Mouse (Mus musculus) heart, postnatal 0 days (tissue): ENCODE results near the gene Nol3. TPM values are rescaled to one million over a fixed set of nuclear protein-coding genes. Genes with fewer than 3 reads are reported as not detected.

Experiments used
- ATAC-seq: fragments of 200-750 bp; cut with Nextera tagmentation; 2 replicates; pipeline ENCODE4 v1.8.0; 2017; ENCODE audit warnings: low read depth, moderate number of reproducible peaks, moderate library complexity; ENCODE audit not compliant: insufficient read depth
- DNase-seq: peaks from one replicate; pipeline ENCODE4 v3.0.0-alpha.2; 2016; ENCODE audit warnings: low spot score
- H3K27ac ChIP-seq: fragments of 300-500 bp; sonication (generic); 2 replicates; pipeline ENCODE4 v1.5.1; 2014; ENCODE audit warnings: low read depth, mild to moderate bottlenecking
- H3K27me3 ChIP-seq: fragments of 300-500 bp; sonication (generic); 2 replicates; pipeline ENCODE4 v1.6.1; 2014; ENCODE audit warnings: low read length, mixed read lengths; ENCODE audit not compliant: control insufficient read depth, insufficient read depth
- H3K36me3 ChIP-seq: fragments of 300-500 bp; sonication (generic); replicated peaks from 2 replicates; pipeline ENCODE4 v1.6.1; 2014; ENCODE audit warnings: low read length, mixed read lengths; ENCODE audit not compliant: control insufficient read depth, insufficient read depth
- H3K4me1 ChIP-seq: fragments of 300-500 bp; sonication (generic); 2 replicates; pipeline ENCODE4 v1.6.1; 2014; ENCODE audit warnings: antibody characterized with exemption; ENCODE audit not compliant: control insufficient read depth, insufficient read depth
- H3K4me2 ChIP-seq: fragments of 300-500 bp; sonication (generic); 2 replicates; pipeline ENCODE4 v1.6.1; 2014; ENCODE audit warnings: low read depth, mild to moderate bottlenecking, low read length, moderate library complexity
- H3K4me3 ChIP-seq: fragments of 300-500 bp; sonication (generic); 2 replicates; pipeline ENCODE4 v1.5.1; 2014; ENCODE audit warnings: low read depth, low read length
- H3K9ac ChIP-seq: fragments of 300-500 bp; sonication (generic); replicated peaks from 2 replicates; pipeline ENCODE4 v1.6.1; 2014; ENCODE audit warnings: low read depth, low read length, mixed read lengths
- H3K9me3 ChIP-seq: fragments of 300-500 bp; sonication (generic); replicated peaks from 2 replicates; pipeline ENCODE4 v1.6.1; 2016; ENCODE audit warnings: low read length; ENCODE audit not compliant: control insufficient read depth
- CTCF ChIP-seq: IDR thresholded peaks from 2 replicates; pipeline ENCODE4 v1.5.1; 2016; ENCODE audit warnings: antibody characterized with exemption, control low read depth, low read depth
- EP300 ChIP-seq: IDR thresholded peaks from 2 replicates; pipeline ENCODE4 v1.6.1; 2016; ENCODE audit warnings: antibody characterized with exemption, low read depth
- WGBS: fragments of 180-500 bp; shearing (Covaris S2); extraction: QIAGEN DNeasy Blood & Tissue Kit; methylation state at CpG from one replicate; pipeline ENCODE4 v1.1.7; 2014; 5-methylcytosine and 5-hydroxymethylcytosine counted together
- polyA plus RNA-seq: library from polyadenylated mRNA; unstranded; fragments of >200 nt; fragmentation: Nextera tagmentation; extraction: Ambion mirVana; gene quantifications from 2 replicates; pipeline ENCODE4 v1.2.1, GENCODE M21; 2015
- total RNA-seq: library from RNA; depleted of rRNA; stranded (reverse); fragments of >200 nt; gene quantifications from 2 replicates; pipeline ENCODE4 v1.2.3, GENCODE M21; 2014; ENCODE audit warnings: low replicate concordance

Nol3 gene
- total and polyA plus RNA-seq, 2 experiments from 2014 or later: 10.0 to 13.2 TPM

GRCm38 (mm10) chr8:105278911-105279334 is 3.0 kb downstream of the Nol3 start:
- DNase-seq: peak; percentile 82
- Histone ChIP-seq H3K4me1 (peaks cover 21% of the 10 kb centered on the region), H3K9ac (no peak overlapping the region), H3K9me3 (no peaks in the 10 kb centered on the region), H3K27ac (no peak overlapping the region), H3K4me3 (peak overlapping the region; percentile 35), H3K27me3 (peaks cover 43% of the 10 kb centered on the region; the same call in 1 of the 2 replicates), H3K36me3 (no peaks in the 10 kb centered on the region), H3K4me2 (peak overlapping the region; percentile 55)
- 1% methylated on average over 28 of the region's 28 CpGs for WGBS
- TF ChIP-seq CTCF (peak; percentile 45), EP300 (no peak)
- peak; percentile 85 for ATAC-seq

- Histone ChIP-seq H3K4me2 (no peak overlapping the region), H3K27me3 (peaks cover 27% of the 10 kb centered on the region; the same call in 1 of the 2 replicates), H3K4me3 (no peak overlapping the region), H3K36me3 (no peaks in the 10 kb centered on the region), H3K9me3 (no peaks in the 10 kb centered on the region), H3K9ac (no peak overlapping the region), H3K27ac (no peak overlapping the region), H3K4me1 (peaks cover 20% of the 10 kb centered on the region)
- TF ChIP-seq EP300: no peak
- TF ChIP-seq CTCF: no peak
- WGBS: 72% methylated on average over 3 of the region's 3 CpGs
- DNase-seq (no peak), ATAC-seq (no peak)
These were observed 4.6 kb downstream of the Nol3 start for GRCm38 (mm10) chr8:105280567-105280966.

GRCm38 (mm10) chr8:105281821-105282220 is 5.9 kb downstream of the Nol3 start:
- Histone ChIP-seq H3K27me3 (peaks cover 26% of the 10 kb centered on the region; the same call in 1 of the 2 replicates), H3K4me3 (no peak overlapping the region), H3K4me1 (peaks cover 7% of the 10 kb centered on the region), H3K36me3 (no peaks in the 10 kb centered on the region), H3K4me2 (no peak overlapping the region), H3K9me3 (no peaks in the 10 kb centered on the region), H3K9ac (no peak overlapping the region), H3K27ac (no peak overlapping the region)
- ATAC-seq: no peak
- TF ChIP-seq CTCF (no peak), EP300 (no peak)
- no peak for DNase-seq
- WGBS: 84% methylated on average over 12 of the region's 12 CpGs

- H3K4me3 ChIP-seq: no peak overlapping the region
- ATAC-seq (no peak), DNase-seq (no peak)
- no peak overlapping the region for H3K27ac ChIP-seq
- H3K9me3 ChIP-seq: no peaks in the 10 kb centered on the region
- no peak overlapping the region for H3K4me2 ChIP-seq
- TF ChIP-seq CTCF (no peak), EP300 (no peak)
- WGBS: 63% methylated on average over 4 of the region's 4 CpGs
- H3K27me3 ChIP-seq: peaks cover 25% of the 10 kb centered on the region; the same call in 1 of the 2 replicates
- peaks cover 6% of the 10 kb centered on the region for H3K4me1 ChIP-seq
- no peak overlapping the region for H3K9ac ChIP-seq
- H3K36me3 ChIP-seq: no peaks in the 10 kb centered on the region
These were observed 6.3 kb downstream of the Nol3 start for GRCm38 (mm10) chr8:105282239-105282638.

GRCm38 (mm10) chr8:105283074-105283473 is 7.1 kb downstream of the Nol3 start:
- 25% methylated on average over 23 of the region's 23 CpGs for WGBS
- Histone ChIP-seq H3K27me3 (peaks cover 16% of the 10 kb centered on the region; the same call in 1 of the 2 replicates), H3K36me3 (no peaks in the 10 kb centered on the region), H3K4me2 (0 out of 2 replicates have a peak overlapping the region, but pooled peaks have one; percentile 17), H3K9ac (no peak overlapping the region), H3K27ac (no peak overlapping the region), H3K9me3 (no peaks in the 10 kb centered on the region), H3K4me3 (no peak overlapping the region), H3K4me1 (peaks cover 6% of the 10 kb centered on the region)
- ATAC-seq (peak; percentile 59; the same call in 1 of the 2 replicates), DNase-seq (no peak)
- TF ChIP-seq EP300 (no peak), CTCF (peak; percentile 76)

- H3K4me3 ChIP-seq: no peak overlapping the region
- no peak overlapping the region for H3K4me2 ChIP-seq
- TF ChIP-seq EP300: no peak
- no peak for TF ChIP-seq CTCF
- H3K9me3 ChIP-seq: no peaks in the 10 kb centered on the region
- DNase-seq (no peak), ATAC-seq (no peak)
- no peak overlapping the region for H3K9ac ChIP-seq
- H3K27ac ChIP-seq: no peak overlapping the region
- WGBS: 46% methylated on average over 12 of the region's 12 CpGs
- H3K27me3 ChIP-seq: 0 out of 2 replicates have a peak, but pooled peaks cover 2% of the 10 kb centered on the region
- H3K36me3 ChIP-seq: no peaks in the 10 kb centered on the region
- H3K4me1 ChIP-seq: peaks cover 11% of the 10 kb centered on the region
These were observed 9.6 kb downstream of the Nol3 start for GRCm38 (mm10) chr8:105285514-105285913.
